Mouse (Mus musculus) inflammation-experienced regulatory T-cells, adult 6 months (primary cell): ENCODE data around the gene Atp6v1fnb. TPM values are rescaled to one million over a fixed set of nuclear protein-coding genes. Genes with fewer than 3 reads are reported as not detected.

Experiments
- polyA plus RNA-seq, 3 experiments: library from polyadenylated mRNA; unstranded; fragments of 100-300 nt; shearing (Covaris generic); gene quantifications; one replicate each; pipeline ENCODE4 v1.2.1; 2017

Atp6v1fnb gene
- polyA plus RNA-seq, 3 experiments from 2014 or later, result not detected

Other genes starting within 250 kb of the Atp6v1fnb start
- 10 to 100 TPM; 19.9 to 29.7 (median 25.6) TPM for gene Hilpda, start 198.9 kb upstream of the Atp6v1fnb start, polyA plus RNA-seq
- gene Fam71f2, start 191.8 kb upstream of the Atp6v1fnb start, polyA plus RNA-seq, result under 1 TPM in 1 of 3 experiments, not detected in 2; 0.50 TPM
- gene Fam71f1, start 152.3 kb upstream of the Atp6v1fnb start, polyA plus RNA-seq, result not detected
- 10 to 100 TPM; 60.2 to 63.2 (median 62.6) TPM for gene Calu, start 123.4 kb upstream of the Atp6v1fnb start, polyA plus RNA-seq
- under 1 TPM; 0.38 to 0.66 (median 0.66) TPM for gene Opn1sw, start 83.0 kb upstream of the Atp6v1fnb start, polyA plus RNA-seq
- gene Ccdc136, start 75.1 kb upstream of the Atp6v1fnb start, polyA plus RNA-seq, result 1 to 10 TPM in 2 of 3 experiments, under 1 TPM in 1; 0.65 to 1.1 (median 1.0) TPM
- gene Flnc, start 38.2 kb upstream of the Atp6v1fnb start, polyA plus RNA-seq, result not detected
- 100 to 1,000 TPM; 332 to 391 (median 358) TPM for gene Atp6v1f, start 3.7 kb upstream of the Atp6v1fnb start, polyA plus RNA-seq
- gene Kcp, start 36.5 kb downstream of the Atp6v1fnb start, polyA plus RNA-seq, result under 1 TPM in 1 of 3 experiments, not detected in 2; 0.16 TPM
- 10 to 100 TPM; 19.2 to 26.7 (median 20.9) TPM for gene Irf5, start 55.2 kb downstream of the Atp6v1fnb start, polyA plus RNA-seq
- 10 to 100 TPM; 67.2 to 86.7 (median 75.6) TPM for gene Tnpo3, start 138.4 kb downstream of the Atp6v1fnb start, polyA plus RNA-seq
- gene Tspan33, start 222.8 kb downstream of the Atp6v1fnb start, polyA plus RNA-seq, result under 1 TPM in 2 of 3 experiments, not detected in 1; 0.12 to 0.39 TPM